Mouse (Mus musculus) fibroblast of lung, adult 2 months (primary cell): ENCODE measurements at regions not wholly inside any gene's neighbourhood (a gene's known extent, or its start where the extent isn't known, plus 50 kb on each side); places are given as distances from the start of the nearest gene placed in this dataset.

Experiments
- DNase-seq: peaks from one replicate; pipeline ENCODE4 v3.0.0-alpha.2; 2011; ENCODE audit warnings: low read depth

DNA sequence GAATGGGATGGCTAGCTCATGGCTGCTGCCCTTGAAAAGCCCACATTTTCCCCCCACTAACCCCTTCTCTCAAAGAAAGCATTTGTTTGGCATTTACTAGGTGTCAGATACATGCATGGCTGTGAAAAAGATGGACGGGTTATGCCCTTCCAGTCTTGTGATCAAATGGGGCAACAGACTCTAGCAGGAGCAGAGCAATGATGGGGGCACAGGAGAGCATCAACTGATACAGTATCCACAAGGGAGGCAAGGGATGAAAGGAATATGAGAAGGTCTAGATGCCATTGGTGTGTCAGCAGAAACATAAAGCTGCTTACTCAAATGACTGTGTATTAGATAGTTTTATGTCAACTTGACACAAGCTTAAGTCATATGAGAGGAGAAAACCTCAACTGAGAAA is 315.9 kb downstream of the Mycn start:
- DNase-seq: no peak

- DNase-seq: no peak
Measured at GRCm38 (mm10) chr12:12622712-12623292, 318.9 kb downstream of the Mycn start.

- no peak for DNase-seq
Measured at GRCm38 (mm10) chr12:12621506-12621905, 320.2 kb downstream of the Mycn start.

DNA sequence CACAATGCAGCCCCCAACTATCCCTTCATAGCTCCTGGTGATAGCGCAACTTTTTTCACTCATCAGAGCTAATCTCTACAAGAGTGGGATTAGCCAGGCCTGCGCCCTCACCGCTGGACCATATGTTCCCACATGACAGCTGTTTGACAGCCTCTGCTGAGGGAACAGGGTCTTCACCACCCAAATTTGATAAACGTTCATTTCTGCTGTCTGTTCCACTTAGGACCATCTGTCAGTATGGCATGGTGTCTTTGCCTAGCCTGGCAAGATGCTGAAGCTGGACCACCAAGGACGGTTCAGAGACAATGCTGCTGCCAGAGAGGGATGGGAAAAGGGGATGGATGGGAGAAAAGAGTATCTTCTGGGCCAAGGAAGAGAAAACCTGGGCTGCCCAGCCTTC is 321.4 kb downstream of the Mycn start:
- no peak for DNase-seq

DNA sequence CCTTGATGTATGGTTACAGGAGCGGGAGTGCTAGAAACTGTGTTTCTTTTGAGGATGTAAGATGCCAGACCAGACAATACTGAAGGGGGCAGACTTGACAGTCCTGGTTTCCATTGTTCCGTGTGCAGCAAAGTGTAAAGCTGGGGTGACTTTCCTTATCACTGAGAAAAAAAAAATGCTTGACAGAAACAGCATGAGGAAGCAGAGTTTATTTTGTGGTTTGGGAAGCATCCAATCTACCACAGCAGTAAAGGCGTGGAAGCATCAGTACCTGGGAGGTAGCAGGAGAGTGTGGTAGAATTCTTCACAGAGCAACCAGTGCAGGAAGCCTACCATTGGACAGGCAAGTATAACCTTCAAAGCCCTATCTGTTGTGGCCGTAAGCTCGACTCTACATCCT is 322.3 kb downstream of the Mycn start:
- DNase-seq: no peak

- DNase-seq: no peak
Measured at GRCm38 (mm10) chr12:12612520-12612919, 329.2 kb downstream of the Mycn start.

GRCm38 (mm10) chr12:12610861-12611260 is 330.9 kb downstream of the Mycn start:
- no peak for DNase-seq

DNA sequence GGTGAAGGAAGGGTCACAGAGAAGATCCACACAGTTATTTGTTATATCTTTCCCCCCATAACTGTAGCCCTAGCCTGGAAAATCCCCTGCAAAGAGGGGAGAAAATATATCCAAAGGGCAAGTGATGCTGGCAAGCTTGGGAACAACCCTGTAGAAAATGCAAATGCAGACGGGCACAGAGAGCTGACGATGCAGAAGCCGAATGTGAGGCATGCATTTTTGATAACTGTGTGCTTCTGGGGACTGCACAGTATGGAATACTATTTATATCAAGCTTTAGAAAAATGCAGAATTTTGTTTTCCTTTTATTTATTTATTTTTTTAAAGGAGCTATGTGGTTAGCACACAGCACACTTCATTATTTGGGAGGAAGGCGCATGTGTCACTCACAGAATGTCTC is 333.7 kb downstream of the Mycn start:
- no peak for DNase-seq

- no peak for DNase-seq
Measured at GRCm38 (mm10) chr12:12606911-12607310, 334.8 kb downstream of the Mycn start.

DNA sequence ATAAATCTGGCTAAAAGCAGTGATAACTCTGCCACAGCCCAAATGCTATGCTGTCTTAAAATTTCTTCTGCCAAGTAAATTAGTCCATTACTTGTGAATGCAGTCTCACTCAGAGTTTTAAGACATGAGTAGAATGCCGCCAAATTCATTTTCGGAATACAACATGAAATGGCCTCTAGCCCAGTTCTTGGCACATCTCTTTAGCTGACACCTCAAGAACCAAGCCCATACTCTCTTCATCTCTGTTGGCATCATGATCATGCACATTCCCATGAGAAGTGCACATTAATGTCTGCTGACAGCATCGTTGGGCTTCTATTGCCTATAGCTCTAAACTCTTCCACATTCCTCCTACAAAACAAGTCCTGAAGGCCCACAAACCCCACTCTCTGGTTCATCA is 336.2 kb downstream of the Mycn start:
- DNase-seq: no peak

GRCm38 (mm10) chr12:12601362-12601761 is 339.4 kb downstream of the Fam49a start:
- DNase-seq: no peak

DNA sequence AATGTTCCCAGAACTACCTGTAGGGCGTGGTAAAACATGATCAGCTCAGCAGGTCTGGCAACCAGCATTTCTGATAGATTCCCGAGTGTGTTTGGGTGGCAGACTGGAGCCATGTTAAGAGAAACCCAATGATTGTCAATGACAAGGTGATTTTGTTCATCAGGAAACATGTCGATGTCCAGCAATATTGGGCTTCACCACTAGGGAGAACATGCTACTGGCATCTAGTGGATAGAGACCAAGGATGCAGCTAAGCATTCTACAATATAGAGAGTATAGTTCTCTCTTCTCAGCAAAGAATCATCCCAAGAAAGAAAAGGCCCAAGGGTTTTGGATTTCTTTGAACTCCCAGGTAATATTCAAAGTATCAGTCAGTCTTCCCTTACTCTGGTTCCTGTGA is 333.5 kb downstream of the Fam49a start:
- no peak for DNase-seq

DNA sequence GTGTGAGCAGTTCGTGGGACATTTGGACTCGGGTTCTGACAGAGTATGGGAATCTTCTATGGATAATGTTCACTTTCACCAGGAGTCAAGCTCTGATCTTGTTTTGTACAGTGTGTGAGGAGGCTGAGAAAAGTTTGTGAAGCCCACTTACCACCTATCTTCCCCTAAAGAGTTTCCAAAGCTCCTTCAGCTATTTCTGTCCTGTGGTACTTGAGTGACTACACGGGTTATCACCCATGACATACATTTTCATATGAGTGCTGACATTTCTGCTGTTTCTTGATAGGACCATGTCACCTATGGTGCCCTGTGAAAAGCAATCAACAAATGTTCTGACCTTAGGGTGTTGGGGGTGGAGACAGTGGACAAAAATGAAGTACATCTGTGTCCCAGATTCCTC is 332.6 kb downstream of the Fam49a start:
- no peak for DNase-seq

DNA sequence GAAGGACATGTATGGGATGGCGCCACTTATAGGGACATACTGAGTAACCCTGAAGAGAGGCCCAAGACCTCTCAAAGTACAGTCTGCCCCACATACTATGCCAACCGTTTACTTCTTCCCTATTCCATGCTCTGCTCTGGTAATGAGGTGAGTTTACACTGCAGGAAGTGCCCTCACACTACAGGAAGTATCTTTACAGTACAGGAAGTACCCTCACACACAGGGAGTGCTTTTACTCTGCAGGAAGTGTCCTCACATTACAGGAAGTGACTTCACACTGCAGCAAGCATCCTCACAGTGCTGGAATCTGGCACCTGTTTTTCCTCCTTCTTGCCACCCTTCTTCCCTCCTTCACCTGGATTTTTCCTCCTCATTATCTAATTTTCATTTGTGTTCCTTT is 331.4 kb downstream of the Fam49a start:
- DNase-seq: no peak

DNA sequence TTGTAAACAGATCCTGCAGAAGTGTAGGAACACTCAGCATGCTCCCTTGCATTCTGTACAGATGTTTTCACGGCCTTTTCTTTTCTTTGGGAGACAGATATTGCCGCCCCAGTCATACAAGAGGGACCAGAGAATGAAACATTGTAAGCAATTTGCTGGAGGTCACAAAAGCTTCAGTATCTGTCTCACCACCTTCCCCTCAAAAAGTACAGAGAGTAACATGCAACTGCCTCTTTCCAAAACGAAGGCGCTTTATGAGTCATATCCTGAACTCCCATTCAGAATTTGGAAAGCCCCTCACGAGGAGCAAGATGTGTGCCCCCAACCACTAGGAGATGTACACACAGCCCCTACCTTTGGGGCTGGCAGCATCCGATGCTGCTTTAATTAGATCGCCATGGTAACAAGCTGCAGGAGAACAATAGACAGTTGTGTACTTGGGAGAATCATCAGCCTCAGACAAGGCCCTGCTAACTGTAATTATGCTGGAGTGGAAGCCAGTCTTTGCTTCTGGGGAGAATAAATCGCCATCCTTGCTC is 328.9 kb downstream of the Fam49a start:
- no peak for DNase-seq

DNA sequence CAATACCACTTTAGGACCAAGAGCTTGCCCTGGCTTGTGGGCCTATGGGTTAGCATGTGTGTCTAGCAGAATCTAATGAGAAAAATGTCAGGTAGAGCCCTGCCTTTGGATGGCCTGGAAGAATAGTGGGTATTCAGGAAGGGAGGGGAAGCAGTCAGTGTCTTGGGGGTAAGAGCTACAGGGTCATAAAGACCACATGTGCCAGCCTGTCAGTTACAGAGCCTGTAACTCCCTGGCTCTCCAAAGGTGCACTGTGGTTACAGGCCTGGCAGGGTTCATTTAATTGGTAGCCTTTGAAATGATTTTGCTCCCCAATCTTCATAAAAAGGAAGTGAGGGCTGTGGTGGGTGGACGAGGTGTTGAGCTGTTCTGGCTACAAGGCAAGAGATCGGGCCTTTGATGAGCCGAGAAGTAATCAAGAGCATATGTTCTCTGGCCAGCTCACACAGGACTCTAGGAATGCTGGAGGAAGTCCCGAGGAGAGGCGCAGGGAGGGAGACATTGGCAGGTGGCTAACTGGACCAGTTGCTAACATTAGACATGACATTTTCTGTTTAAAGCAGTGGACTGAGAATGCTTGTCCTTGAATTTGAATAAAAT is 326.9 kb downstream of the Fam49a start:
- DNase-seq: no peak

DNA sequence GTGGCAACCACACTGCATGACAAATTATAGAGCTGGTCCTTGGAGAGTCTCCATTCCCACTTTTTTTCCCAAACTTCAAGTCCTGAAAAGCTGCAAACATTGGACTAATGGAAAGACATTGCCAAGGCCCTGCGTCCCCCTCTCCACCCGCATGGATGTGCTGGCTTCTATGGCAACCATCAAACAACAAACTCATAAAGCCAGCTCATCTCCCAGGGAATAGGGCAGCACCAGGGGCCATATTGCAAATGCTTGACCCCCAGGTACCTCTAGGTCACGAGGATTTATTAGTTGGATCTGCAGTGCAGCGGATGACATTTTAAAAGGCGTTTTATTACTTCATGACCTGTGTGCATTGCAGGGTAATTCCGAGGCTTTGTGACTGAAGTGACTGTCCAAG is 324.5 kb downstream of the Fam49a start:
- no peak for DNase-seq

- DNase-seq: no peak
Measured at GRCm38 (mm10) chr12:12581271-12582186, 319.6 kb downstream of the Fam49a start.

- no peak for DNase-seq
Measured at GRCm38 (mm10) chr12:12580763-12581178, 318.8 kb downstream of the Fam49a start.

DNA sequence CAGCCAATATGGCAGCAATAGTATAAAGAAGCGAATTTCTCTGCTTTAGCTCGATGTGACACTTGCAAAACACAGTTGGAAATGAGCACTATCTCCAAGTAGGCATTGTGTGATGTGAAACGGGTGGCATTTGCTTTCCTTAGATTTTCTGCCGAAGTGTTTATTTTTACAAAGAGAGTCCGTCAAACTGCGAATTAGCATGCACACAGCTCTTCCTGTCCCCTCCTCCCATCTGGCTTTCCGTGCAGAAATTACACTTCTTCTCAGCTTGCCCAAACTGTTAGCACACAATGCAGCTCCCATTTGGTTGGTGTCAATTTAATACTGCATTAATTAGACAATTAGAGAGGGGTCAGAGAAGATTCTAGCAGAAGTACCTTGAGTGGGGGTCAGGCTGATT is 316.3 kb downstream of the Fam49a start:
- no peak for DNase-seq

DNA sequence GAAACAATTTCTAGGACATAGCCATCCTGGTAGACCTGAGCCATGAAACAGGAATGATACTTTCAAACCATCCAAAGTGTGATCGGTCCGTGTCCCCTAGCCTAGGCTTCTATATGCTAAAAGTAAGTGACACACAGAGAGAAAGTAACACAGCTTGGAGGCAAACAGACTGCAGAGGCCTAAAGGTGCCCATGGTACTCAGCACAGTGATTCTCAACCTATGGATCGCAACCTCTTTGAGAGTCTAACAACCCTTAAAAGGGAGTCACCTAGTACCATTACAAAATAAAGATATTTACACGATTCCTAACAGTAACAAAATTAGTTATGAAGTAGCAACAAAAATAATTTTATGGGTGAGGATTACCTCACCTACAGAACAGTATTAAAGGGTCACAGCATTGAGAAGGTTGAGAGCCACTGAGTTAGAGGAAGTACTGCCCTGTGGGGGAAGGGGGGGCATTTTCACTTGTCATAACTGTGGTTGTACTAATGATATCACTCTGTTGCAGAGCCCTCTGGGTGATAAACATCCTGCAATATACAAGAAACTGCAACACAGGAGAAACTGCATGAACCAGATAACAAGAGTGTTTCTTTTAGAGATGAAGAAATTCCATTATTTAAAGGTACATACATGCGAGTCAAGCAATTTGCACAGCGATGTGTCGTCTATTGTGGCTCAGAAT is 308.8 kb downstream of the Fam49a start:
- DNase-seq: no peak

- DNase-seq: no peak
Measured at GRCm38 (mm10) chr12:12567734-12568104, 305.8 kb downstream of the Fam49a start.
